Mouse (Mus musculus) heart, embryonic 10.5 days (tissue): ENCODE measurements around the gene Flrt1. TPM values are rescaled to one million over a fixed set of nuclear protein-coding genes. Genes with fewer than 3 reads are reported as not detected.

ENCODE experiments used
- DNase-seq: peaks from one replicate; pipeline ENCODE4 v3.0.0-alpha.2; 2017; ENCODE audit warnings: low spot score
- H3K27ac ChIP-seq: fragments of 300-500 bp; sonication (generic); 2 replicates; pipeline ENCODE4 v1.5.1; 2016; ENCODE audit warnings: mild to moderate bottlenecking
- H3K27me3 ChIP-seq: fragments of 300-500 bp; sonication (generic); 2 replicates; pipeline ENCODE4 v1.6.1; 2016; ENCODE audit warnings: mild to moderate bottlenecking; ENCODE audit not compliant: poor library complexity, insufficient read depth, severe bottlenecking
- H3K36me3 ChIP-seq: fragments of 300-500 bp; sonication (generic); 2 replicates; pipeline ENCODE4 v1.6.1; 2016; ENCODE audit warnings: mild to moderate bottlenecking, moderate library complexity
- H3K4me1 ChIP-seq: fragments of 300-500 bp; sonication (generic); 2 replicates; pipeline ENCODE4 v1.6.1; 2016; ENCODE audit warnings: mild to moderate bottlenecking
- H3K4me3 ChIP-seq: fragments of 300-500 bp; sonication (generic); 2 replicates; pipeline ENCODE4 v1.5.1; 2016; ENCODE audit warnings: mild to moderate bottlenecking, moderate library complexity
- H3K9me3 ChIP-seq: fragments of 300-500 bp; sonication (generic); 2 replicates; pipeline ENCODE4 v1.6.1; 2016; ENCODE audit warnings: mild to moderate bottlenecking, moderate library complexity
- WGBS: fragments of 180-500 bp; shearing (Covaris S2); methylation state at CpG from one replicate; pipeline ENCODE4 v1.1.7; 2016; 5-methylcytosine and 5-hydroxymethylcytosine counted together
- polyA plus RNA-seq: library from polyadenylated mRNA; unstranded; fragments of >200 nt; fragmentation: Nextera tagmentation; extraction: Ambion mirVana; gene quantifications from 2 replicates; pipeline ENCODE4 v1.2.1, GENCODE M21; 2016

The Flrt1 gene
- polyA plus RNA-seq, 1 experiment from 2014 or later = 1.0 TPM

DNA sequence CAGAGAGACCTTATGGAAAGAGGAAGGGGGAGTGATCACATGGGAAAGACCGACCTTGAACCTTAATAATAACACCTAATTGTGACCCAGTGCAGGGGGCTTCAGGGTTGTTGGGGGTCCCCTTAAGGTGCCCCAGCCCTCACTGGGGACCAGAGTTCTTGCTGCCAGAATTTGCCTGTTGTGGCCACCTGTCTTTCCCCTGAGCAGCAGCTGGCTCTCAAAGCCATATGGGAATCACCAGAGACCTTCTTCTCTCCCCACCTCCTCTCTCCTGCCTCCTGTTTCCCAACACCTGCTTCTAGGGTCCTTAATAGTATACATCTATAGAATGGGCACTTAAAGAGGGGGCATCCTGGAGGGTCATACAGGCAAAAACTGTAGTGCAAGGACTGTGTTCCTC is 20.7 kb upstream of the Flrt1 start:
- Histone ChIP-seq H3K27me3 (peaks cover 26% of the 10 kb centered on the region), H3K9me3 (no peaks in the 10 kb centered on the region), H3K4me1 (peaks cover 55% of the 10 kb centered on the region), H3K4me3 (no peak overlapping the region), H3K36me3 (no peaks in the 10 kb centered on the region), H3K27ac (no peak overlapping the region)
- 67% methylated on average over 1 of the region's 1 CpGs for WGBS
- DNase-seq = no peak

DNA sequence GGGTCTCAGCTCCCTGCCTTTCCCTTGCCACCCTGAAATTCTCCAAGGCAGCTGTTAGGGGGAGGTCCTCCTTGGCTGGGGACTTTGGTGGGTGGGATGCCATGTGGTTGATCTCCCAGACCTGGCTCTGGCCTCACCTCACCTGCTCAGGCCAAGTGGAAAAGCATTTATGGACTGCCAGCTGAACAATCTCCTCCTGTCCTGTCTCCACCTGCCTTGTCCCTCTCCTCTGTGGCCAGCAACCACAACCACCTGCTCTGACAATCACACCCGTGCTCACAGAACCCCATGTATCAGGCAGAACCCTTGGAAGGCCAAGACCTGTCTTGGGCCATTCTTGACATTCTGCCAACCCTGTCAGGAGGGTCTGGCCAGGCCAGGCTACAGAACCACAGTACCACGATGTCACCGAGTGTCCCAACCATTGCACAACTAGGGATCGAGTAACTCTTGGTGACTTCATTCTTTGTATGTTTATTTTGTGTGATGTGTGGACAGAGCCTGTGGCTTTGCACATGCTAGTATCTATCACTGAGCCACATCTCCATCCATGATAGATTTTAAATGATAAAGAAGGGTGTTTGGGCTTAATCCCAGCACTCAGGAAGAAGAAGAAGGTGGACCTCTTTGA is 20.1 kb upstream of the Flrt1 start:
- peaks cover 22% of the 10 kb centered on the region for H3K27me3 ChIP-seq
- no peak overlapping the region for H3K27ac ChIP-seq
- no peak overlapping the region for H3K4me3 ChIP-seq
- WGBS = 83% methylated on average over 4 of the region's 4 CpGs
- no peaks in the 10 kb centered on the region for H3K36me3 ChIP-seq
- H3K4me1 ChIP-seq = peaks cover 55% of the 10 kb centered on the region
- H3K9me3 ChIP-seq = no peaks in the 10 kb centered on the region
- DNase-seq = no peak

DNA sequence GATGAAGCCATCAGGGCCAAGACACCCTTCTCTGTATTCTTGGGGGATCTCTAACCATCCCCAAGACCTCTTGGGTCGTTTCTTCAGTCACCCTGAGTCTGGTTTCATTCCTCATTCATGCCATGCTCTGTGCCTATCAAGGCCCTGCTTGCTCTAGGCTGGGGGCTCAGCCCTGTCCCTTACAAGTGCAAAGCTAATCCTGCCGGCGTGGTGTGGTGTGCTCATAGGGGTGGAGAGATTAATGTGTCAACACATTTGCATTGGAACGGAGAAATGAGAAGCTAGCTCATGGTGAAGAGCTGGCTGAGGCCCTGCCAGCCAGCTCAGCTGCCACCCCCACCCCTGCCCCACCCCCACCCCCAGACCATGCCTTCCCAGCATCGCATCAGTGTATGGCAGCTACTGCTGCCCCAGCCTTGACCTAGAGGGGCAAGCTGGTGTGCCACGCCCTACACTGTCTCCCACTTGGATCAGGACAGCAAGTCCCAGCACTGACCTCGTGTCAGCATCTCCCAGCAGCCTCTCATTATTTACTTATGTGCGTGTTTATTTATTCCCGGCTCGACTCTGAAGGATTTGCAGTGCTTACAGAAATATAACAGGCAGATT is 17.3 kb upstream of the Flrt1 start:
- no peaks in the 10 kb centered on the region for H3K36me3 ChIP-seq
- H3K9me3 ChIP-seq = no peaks in the 10 kb centered on the region
- peak overlapping the region; percentile 22 for H3K4me3 ChIP-seq
- DNase-seq = no peak
- peaks cover 30% of the 10 kb centered on the region for H3K27me3 ChIP-seq
- 38% methylated on average over 10 of the region's 10 CpGs for WGBS
- H3K27ac ChIP-seq = peak overlapping the region; percentile 89
- peaks cover 47% of the 10 kb centered on the region for H3K4me1 ChIP-seq

DNA sequence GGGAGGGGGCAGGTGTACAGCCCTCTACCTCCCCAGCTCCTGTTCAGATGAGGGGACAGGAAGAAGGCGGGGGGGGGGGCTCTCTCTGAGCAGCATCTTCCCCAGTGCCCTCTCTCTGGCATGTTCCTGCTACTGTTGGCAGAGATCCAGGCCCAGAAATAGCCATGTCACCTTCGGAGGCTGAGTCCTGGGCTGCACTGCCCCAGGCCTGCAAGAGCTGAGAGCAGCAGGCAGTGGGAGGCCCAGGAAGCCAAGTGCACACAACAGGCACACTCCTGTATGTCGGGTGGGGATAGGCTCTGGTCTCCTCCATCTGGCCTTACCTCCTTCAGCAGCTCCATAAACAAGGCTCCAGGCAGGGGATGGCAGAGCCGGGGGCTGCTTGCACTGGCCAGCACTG is 16.7 kb upstream of the Flrt1 start:
- peaks cover 52% of the 10 kb centered on the region for H3K4me1 ChIP-seq
- H3K9me3 ChIP-seq = no peaks in the 10 kb centered on the region
- 33% methylated on average over 4 of the region's 4 CpGs for WGBS
- peak; percentile 85 for DNase-seq
- H3K27me3 ChIP-seq = peaks cover 30% of the 10 kb centered on the region
- peak overlapping the region; percentile 22 for H3K4me3 ChIP-seq
- peak overlapping the region; percentile 89 for H3K27ac ChIP-seq
- H3K36me3 ChIP-seq = no peaks in the 10 kb centered on the region

DNA sequence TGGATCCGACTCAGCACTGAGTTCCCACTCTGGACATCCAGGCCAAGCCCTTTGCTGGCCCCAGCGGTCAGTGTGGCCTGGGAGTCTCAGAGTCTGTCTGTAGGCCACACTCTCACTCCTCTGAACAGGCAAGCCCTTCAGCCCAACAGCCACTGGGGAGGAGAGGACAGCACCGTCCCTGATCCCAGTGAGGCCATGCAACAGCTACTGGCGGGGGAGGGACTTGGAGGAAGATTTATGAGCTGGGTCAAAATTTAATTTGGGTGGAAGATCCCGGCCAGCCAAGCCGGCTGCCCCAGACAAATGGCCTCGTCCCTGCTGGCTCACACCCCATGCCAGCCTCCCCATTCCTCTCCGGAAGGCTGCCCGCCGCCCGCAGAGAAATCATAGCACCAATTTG is 15.7 kb upstream of the Flrt1 start:
- Histone ChIP-seq H3K9me3 (no peaks in the 10 kb centered on the region), H3K36me3 (no peaks in the 10 kb centered on the region), H3K27me3 (peaks cover 33% of the 10 kb centered on the region), H3K4me1 (peaks cover 62% of the 10 kb centered on the region), H3K4me3 (no peak overlapping the region), H3K27ac (peak overlapping the region; percentile 89; the same call in 1 of the 2 replicates)
- WGBS = 70% methylated on average over 11 of the region's 11 CpGs
- DNase-seq = no peak

DNA sequence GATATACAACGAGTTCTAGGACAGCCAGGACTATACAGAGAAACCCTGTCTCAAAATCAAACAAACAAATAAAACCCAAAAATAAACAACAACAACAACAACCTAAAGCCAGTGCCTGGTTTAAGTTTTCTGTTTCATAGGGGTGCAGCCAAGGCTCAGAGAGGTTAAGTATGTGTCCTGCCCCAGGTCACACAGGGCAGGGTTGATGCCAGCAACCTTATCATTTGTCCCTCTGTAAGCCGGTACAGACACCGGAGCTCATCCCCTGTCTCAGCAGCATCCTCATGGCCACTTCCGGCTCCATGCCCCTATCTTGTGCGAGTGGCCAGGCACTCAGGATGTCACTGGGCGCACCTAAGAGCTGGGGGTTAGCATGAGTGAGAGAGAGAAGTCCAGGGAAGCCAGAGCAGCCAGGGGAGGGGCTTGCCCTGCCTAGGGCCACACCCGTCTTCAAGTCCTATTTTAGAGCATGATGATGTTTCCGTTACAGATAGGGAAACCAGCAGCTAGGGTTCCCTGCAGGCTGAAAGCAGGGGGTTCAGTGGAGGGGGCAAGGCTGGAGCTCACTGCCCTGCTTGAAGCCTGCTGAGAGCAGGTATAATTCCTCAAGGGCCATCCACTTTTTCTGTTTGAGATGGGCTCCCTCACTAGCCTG is 12.3 kb upstream of the Flrt1 start:
- WGBS = 44% methylated on average over 8 of the region's 8 CpGs
- no peaks in the 10 kb centered on the region for H3K36me3 ChIP-seq

DNA sequence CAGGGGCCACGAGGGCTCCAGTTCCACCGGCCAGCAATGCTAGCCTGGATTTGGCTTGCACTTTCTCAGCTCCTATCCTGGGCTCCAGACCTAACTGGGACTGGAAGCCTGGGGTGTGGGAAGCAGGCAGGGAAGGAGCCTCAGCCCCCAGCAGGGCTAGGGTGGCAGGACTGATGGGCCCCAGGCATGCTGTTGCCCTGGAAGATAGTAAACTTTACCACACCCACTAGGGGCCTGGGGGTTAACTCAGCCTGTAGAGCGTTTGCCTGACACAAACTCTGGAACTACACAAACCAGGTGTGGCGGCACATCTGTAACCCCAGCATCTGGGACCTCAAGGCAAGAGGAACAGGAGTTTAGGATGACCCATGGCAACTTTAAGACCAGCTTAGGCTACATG is 11.6 kb upstream of the Flrt1 start:
- peak overlapping the region; percentile 67 for H3K27ac ChIP-seq
- WGBS = 58% methylated on average over 4 of the region's 4 CpGs
- peaks cover 28% of the 10 kb centered on the region for H3K27me3 ChIP-seq
- DNase-seq = no peak
- no peaks in the 10 kb centered on the region for H3K9me3 ChIP-seq
- H3K4me1 ChIP-seq = peaks cover 83% of the 10 kb centered on the region
- no peaks in the 10 kb centered on the region for H3K36me3 ChIP-seq
- H3K4me3 ChIP-seq = no peak overlapping the region

More for the DNA sequence above, 12.3 kb upstream of the Flrt1 start:
- Histone ChIP-seq H3K4me1 (peaks cover 83% of the 10 kb centered on the region), H3K4me3 (no peak overlapping the region), H3K27me3 (peaks cover 28% of the 10 kb centered on the region), H3K9me3 (no peaks in the 10 kb centered on the region), H3K27ac (peak overlapping the region; percentile 67)
- DNase-seq = no peak

DNA sequence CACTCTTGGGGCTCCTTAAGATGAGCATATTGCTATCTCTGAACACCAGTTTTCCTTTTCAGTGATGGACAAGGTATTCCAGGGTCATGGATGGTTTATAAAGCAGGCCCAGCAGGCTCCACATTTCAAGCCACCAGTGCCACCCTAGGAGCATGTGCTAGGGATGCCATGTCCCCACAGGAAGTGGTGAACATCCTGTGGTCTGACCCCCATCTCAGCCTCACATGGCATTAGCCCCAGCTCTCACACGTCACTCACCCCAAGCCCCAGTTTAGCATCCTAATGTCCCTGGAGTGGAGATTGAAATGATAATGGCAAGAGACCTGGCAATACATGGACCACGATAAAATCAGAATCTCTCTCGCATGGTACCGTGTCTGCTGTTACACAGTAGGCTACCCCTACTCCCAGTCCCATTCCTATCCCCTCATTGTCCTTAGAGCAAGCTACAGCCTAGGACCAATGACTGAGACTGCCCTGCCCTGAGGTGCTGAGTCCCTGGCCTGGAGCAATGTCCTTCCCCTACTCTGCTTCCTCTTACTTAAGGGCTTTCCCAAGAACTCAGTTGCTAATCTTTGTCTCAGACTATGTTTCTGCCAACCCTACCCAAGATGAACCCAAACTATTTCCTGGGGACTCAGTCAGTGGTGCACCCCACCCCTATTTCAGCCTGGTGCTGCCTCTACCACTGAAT is 10.7 kb upstream of the Flrt1 start:
- H3K4me1 ChIP-seq = peaks cover 82% of the 10 kb centered on the region
- H3K4me3 ChIP-seq = no peak overlapping the region
- WGBS = 76% methylated on average over 4 of the region's 4 CpGs
- no peaks in the 10 kb centered on the region for H3K36me3 ChIP-seq
- DNase-seq = no peak
- peaks cover 34% of the 10 kb centered on the region for H3K27me3 ChIP-seq
- 0 out of 2 replicates have a peak overlapping the region, but pooled peaks have one; percentile 16 for H3K27ac ChIP-seq
- H3K9me3 ChIP-seq = no peaks in the 10 kb centered on the region

DNA sequence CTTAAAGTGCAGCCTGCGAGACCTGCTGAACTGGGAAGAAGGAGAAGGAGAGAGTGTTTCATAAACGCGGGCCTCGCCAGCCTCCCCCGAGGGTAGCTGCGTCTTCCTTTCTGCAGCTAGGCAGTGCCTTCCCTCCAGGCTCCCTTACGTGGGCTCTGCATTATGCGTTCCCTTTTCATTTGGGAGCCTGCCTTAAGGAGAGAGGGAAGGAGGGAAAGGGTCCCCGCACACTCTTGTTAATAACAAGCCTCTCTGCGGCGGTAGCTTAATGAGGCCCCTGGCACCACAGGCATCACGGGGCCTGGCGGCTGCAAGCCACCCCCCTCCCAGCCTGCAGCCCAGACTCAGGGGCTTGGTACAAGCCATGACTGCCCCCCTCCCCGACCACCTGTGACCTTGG is 8.0 kb upstream of the Flrt1 start:
- Histone ChIP-seq H3K4me3 (no peak overlapping the region), H3K4me1 (peaks cover 80% of the 10 kb centered on the region), H3K36me3 (no peaks in the 10 kb centered on the region), H3K27ac (peak overlapping the region; percentile 72), H3K9me3 (no peaks in the 10 kb centered on the region), H3K27me3 (peaks cover 43% of the 10 kb centered on the region)
- WGBS = 52% methylated on average over 14 of the region's 14 CpGs
- no peak for DNase-seq

DNA sequence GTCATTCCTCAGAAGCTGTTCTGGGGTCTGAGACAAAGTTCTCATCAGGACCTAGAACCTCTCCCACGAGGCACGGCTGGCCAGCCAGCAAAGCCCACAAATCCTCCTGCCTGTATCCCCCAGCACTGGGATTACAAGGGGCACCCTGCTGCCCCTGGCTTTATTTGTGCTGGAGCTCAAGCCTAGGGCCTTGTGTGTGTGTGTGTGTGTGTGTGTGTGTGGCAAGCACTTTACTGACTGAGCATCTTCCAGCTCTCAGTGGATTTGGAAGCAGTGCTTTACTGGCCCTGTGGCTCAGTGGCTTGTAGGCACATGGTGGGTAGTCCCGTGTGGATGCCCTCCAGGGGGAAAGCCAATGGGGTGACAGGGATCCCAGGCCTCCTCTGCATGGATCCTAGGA is 7.1 kb upstream of the Flrt1 start:
- H3K9me3 ChIP-seq = no peaks in the 10 kb centered on the region
- peak overlapping the region; percentile 72 for H3K27ac ChIP-seq
- H3K4me3 ChIP-seq = no peak overlapping the region
- 52% methylated on average over 3 of the region's 3 CpGs for WGBS
- DNase-seq = no peak
- H3K27me3 ChIP-seq = peaks cover 40% of the 10 kb centered on the region
- no peaks in the 10 kb centered on the region for H3K36me3 ChIP-seq
- peaks cover 70% of the 10 kb centered on the region for H3K4me1 ChIP-seq

DNA sequence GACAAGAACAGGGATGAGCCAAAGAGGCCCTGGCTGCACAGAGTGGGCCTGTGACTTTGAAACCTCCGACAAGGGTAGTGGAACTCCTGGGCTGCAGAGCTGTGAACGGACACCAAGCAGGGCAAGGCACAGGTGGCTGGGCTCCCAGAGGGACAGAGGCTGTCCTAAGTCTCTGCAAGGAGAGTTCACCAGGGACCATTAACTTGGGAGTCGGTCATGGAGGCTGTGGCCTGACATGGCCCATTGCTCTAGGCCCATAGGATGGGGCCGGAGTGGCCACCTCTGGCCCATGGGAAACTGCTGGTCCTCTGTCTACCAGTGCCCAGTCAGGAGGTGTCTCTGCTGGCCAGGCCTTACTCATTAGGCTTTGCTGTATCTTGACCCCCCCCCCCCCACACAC is 6.2 kb upstream of the Flrt1 start:
- Histone ChIP-seq H3K36me3 (no peaks in the 10 kb centered on the region), H3K4me1 (peaks cover 62% of the 10 kb centered on the region), H3K27ac (peak overlapping the region; percentile 18), H3K4me3 (no peak overlapping the region), H3K27me3 (peaks cover 48% of the 10 kb centered on the region), H3K9me3 (no peaks in the 10 kb centered on the region)
- DNase-seq = no peak
- 78% methylated on average over 4 of the region's 4 CpGs for WGBS

DNA sequence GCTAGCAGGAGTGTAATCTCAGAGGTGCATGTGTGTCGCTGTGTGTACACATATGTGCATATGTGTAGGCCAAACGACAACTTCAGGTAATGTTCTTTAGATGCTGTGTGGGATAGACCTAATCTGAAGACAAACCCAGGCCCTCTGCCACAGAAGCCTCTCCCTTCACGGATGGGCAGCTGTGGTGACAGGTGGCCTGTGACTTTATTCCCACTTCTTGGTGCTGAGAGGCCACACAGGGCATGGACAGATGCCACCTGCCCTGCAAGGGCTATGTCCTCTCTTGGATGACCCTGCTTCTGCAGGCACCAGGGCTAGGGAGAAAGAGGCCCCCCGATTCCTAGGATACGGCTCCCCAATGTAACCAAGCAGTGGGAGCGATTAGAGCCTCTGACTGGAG is 5.8 kb upstream of the Flrt1 start:
- H3K9me3 ChIP-seq = no peaks in the 10 kb centered on the region
- H3K4me3 ChIP-seq = no peak overlapping the region
- no peaks in the 10 kb centered on the region for H3K36me3 ChIP-seq
- peaks cover 58% of the 10 kb centered on the region for H3K4me1 ChIP-seq
- peaks cover 45% of the 10 kb centered on the region for H3K27me3 ChIP-seq
- peak overlapping the region; percentile 18; the same call in 1 of the 2 replicates for H3K27ac ChIP-seq
- no peak for DNase-seq
- WGBS = 79% methylated on average over 6 of the region's 6 CpGs

DNA sequence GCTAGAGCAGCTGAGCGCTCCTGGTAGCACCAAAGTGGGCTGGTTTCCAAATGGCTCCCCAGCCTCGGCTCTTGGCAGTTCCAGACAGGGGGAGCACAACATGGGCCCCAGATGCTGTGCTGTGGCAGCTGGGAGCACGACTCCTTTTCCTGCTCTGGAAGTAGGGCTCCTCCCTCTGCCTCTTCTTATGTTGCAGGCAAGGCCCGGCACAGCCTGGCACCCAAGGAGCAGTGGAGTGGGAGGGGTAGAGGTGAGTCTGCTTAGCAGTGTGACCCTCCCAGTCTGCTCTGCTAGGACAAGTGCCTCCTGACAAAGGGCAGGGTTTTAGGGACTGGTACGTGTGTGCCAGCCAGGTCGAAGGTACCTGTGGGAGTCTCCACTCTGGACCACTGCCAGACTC is 5.3 kb upstream of the Flrt1 start:
- Histone ChIP-seq H3K9me3 (no peaks in the 10 kb centered on the region), H3K4me1 (peaks cover 56% of the 10 kb centered on the region), H3K27ac (peak overlapping the region; percentile 63; the same call in 1 of the 2 replicates), H3K27me3 (peaks cover 46% of the 10 kb centered on the region), H3K36me3 (no peaks in the 10 kb centered on the region), H3K4me3 (no peak overlapping the region)
- DNase-seq = no peak
- 56% methylated on average over 6 of the region's 6 CpGs for WGBS
